Mouse (Mus musculus): ENCODE results near the gene Gtf3c2.
"Not testable (repeated sequence)": the region's sequence is repeated elsewhere in the genome, so short reads cannot be mapped to it uniquely, and the experiment has no call there.

Gene Gtf3c2

GRCm38 (mm10) chr5:31179766-31180630 is at the start of gene Gtf3c2, which contains the start of gene Gm29609:
Gene Gtf3c2, minus strand, starts transcription at chr5:31180144.
Gene Gm29609, minus strand, starts transcription at chr5:31179911.
- peak; percentile 97 for DNase-seq

DNA sequence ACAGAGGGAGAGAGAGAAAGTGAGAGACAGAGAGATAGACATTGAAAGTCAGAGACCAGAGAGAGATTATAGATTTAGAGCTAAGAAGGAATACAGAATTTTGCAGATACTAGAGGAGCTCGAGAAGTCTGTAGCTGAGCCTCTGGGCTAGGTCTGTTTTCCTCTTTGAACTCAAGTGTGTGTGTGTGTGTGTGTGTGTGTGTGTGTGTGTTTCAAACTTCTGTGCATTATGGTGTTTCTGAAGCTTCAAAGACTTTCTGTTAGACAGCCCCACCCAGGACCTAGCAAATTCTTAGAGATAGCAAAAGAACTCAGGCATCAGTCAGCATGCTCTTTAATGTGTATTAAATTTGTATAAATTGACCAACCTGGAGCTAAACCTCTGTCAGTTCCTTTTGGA is 46.7 kb upstream of the Gtf3c2 start:
- no peak for DNase-seq

GRCm38 (mm10) chr5:31222696-31223095 is 42.8 kb upstream of the Gtf3c2 start:
- DNase-seq: no peak

GRCm38 (mm10) chr5:31221304-31221945 is 41.5 kb upstream of the Gtf3c2 start:
- peak; percentile 82 for DNase-seq

- DNase-seq: peak; percentile 99
Observed at GRCm38 (mm10) chr5:31220448-31221303, 40.7 kb upstream of the Gtf3c2 start, which contains the start of gene Ppm1g. Gene Ppm1g, minus strand, starts transcription at chr5:31220687.

DNA sequence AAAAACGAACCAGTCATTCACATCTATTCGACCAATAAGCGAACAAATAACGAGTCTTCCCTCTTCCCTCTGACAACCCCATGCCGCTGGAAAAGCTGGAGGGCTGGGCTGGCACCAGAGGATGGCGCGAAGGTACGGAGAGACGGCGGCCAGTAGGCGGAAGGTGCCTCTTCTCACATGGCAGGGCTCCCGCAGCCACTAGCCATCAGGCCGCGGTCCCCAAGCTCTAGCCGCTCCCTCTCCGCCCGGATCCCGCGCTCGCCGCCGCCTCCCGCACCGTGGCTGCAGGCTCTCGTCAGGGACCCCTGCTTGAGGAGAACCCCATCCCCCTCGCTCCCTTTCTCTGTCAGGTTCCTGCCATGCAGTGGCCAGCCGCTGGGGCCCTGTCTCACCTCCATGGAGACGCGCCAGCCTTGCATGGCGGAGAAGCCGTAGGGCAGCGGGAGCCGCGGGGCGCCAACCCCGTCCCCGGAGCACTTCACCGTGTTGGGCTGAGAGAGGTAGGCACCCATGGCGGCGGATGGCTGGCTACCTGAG is 40.0 kb upstream of the Gtf3c2 start:
- peak; percentile 70 for DNase-seq

GRCm38 (mm10) chr5:31219474-31219873 is 39.5 kb upstream of the Gtf3c2 start:
- no peak for DNase-seq

GRCm38 (mm10) chr5:31219070-31219469 is 39.1 kb upstream of the Gtf3c2 start:
- DNase-seq: peak; percentile 62

- DNase-seq: no peak
Observed at GRCm38 (mm10) chr5:31218294-31218693, 38.4 kb upstream of the Gtf3c2 start.

DNA sequence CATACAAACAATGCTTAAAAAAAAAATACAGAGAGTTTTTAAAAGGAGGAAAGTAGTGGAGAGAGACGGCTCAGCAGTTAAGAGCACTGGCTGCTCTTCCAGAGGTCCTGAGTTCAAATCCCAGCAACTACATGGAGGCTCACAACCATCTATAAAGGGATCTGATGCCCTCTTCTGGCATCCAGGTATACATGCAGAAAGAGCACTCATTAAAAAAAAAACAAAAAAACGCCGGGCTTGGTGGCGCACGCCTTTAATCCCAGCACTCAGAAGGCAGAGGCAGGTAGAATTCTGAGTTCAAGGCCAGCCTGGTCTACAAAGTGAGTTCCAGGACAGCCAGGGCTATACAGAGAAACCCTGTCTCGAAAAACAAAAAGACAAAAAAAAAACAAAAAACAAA is 36.6 kb upstream of the Gtf3c2 start:
- not testable (repeated sequence) for DNase-seq

DNA sequence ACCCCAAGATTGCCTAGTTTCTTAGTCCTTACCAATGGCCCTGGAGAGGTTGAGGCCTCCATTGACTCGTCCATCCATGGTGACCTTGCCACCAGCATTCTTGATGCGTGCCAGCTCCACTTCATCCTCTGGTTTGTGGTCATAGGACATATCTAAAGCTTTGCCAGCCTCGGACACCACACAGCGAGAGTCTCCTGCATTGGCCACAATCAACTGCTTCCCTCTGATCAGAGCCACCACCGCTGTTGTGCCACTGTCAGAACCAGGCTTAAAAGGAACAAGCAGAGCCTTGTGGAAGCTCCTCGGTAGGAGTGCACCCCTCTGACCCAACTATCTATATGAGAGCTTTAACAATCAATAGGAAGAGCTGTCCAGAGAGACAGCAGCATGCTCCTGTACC is 24.5 kb upstream of the Gtf3c2 start:
- DNase-seq: no peak

DNA sequence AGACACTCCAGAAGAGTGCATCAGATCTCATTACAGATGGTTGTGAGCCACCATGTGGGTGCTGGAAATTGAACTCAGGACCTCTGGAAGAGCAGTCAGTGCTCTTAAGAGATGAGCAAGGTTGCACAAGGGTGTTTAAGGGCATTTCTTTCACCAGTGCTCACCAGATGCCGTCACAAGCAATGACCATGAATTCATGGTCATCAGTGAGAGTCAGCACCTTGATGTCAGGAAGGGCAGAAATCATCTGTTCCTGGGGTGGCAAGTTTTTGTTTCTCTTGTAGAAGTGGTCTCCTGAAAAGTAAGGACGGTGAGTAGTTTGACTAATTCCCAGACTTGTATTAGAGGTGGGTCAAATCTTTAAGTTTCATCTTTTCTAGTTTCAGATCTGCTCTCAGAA is 23.9 kb upstream of the Gtf3c2 start:
- no peak for DNase-seq

- no peak for DNase-seq
Observed at GRCm38 (mm10) chr5:31202933-31203332, 23.0 kb upstream of the Gtf3c2 start.

DNA sequence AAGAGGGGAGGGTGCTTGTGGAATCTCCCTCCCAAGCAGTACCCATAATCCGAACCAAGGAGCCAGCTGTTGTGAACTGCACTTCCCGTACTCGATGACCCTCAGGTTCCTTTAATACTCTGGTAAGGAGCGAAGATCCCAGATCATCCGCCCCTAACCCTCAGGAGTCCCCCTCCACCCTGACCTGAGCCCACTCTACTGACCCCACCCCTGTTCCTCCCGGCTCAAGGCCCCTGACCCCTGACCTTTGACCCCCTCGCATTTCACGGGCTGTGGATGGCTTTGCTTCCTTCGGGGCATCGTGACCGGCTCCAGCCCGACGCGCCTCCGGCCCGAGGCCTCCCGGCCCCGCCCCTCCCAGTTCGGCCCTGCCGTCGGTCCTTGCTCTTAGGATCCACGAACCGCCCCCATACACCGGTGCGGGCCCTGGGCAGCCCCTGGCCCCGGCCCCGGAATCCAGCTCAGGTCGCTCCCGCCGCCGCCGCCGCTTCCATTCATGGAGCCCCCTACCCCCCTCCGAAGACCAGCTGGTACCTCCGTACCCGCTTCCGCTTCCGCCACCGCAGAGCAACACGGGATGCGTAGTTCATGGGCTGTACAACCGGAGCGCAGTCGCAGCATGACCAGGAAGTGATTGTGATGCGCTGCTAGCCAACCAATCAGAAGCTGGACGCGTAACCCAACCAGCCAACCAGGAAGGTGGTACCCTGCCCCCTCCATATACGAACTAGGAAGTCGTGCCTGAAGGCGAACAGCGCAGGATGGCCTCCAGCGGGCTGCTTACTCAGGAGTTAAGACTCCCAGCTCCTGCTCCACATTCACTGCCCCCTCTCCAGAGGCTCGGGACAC is 22.0 kb upstream of the Gtf3c2 start, which contains the start of gene Zfp513:
Zfp513 (minus strand) TSS at position 562 of the 849 bp plus-strand sequence.
- DNase-seq: peak; percentile 97

- no peak for DNase-seq
Observed at GRCm38 (mm10) chr5:31201042-31201741, 21.2 kb upstream of the Gtf3c2 start.

DNA sequence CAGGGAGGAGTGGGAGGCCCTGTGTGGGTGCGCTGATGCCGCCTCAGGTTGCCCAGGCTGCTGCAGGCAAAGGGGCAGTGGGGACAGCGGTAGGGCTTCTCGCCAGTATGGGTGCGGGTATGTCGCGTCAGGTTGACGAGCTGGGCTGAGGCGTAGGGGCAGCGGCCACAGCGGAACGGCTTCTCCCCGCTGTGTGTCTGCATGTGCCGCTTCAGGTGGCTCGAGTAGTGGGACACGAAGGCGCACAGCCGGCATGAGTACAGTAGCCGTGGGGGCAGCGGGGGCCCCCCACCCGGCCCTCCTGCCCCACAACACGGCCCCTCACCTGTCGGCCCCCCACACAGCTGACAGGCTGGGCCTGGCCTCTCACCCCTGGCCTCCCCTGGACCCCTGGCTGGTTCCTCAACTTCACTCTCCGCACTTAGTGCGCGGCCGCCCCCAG is 20.4 kb upstream of the Gtf3c2 start:
- DNase-seq: no peak

DNA sequence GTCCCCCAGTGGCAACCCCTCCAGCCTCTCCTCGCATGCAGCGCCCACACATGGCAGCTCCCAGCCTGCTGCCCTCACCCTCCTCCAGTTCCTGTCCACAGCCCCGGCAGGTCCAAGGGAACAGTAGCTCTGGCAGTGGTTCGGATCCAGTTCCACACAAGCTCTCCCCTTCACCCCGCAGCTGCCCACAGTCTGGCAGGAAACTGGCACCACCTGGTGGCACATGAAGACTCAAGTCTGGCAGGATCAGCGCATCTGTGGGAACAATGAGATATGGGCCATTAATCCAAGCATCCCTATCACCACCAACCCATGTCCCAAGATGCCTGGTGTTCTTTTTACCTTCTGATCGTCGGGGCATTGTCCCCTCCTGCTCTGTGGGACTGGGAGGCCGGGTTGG is 19.9 kb upstream of the Gtf3c2 start:
- DNase-seq: no peak

DNA sequence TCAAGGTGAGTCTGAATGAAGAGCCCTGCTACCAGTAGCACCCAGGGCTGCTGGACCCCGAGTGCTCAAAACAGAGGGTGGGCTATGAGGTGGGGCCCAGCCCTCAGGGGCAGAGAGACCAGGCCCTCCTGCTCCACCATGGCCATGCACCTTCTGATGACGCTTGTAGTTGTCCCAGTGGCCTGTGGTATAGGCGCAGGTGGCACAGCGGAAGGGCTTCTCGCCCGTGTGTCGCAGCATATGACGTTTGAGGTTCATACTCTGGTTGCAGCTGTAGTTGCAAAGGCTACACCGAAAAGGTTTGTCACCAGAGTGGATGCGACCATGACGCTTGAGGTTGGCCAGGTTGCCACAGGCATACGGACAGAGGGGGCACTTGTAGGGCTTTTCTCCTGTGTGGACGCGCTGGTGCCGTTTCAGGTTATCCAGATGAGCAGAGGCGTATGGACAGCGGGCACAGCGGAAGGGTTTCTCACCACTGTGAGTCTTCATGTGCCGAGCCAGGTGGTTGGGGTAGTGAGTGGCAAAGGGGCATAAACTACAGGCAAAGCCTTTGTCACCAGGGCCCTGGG is 19.5 kb upstream of the Gtf3c2 start:
- DNase-seq: no peak

DNA sequence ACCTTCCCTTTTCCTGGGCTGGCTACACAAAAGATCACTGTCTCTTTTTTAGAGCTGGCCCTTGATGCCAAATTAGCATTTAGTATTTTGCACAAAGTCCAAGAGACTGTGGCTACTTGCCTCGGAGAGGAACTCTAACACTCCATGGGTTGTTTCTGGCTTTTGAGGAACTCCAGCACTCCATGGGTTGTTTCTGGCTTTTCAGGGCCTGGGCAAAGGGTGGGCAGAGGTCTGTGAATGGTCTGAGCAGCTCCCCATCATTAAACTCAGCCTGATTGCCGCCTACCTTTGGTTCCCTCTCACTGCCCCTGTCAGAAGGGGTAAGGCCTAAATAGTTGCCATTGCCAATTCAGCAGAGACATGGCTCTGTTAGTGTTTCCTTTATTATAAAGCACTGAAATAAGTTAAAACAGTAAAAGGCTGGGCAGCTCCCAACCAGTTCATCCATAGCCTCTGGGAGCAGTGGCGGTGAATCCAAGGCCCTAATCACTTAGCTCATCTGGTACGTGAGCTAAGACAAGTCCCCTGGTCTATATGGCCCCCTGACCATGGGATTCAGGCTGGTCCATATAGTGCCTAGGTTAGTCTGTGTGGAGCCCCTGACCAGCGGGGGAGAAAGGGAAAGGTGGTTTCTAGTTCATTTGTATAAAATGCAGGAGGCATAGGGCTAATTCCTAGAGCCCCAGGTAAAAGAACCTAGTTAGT is 18.8 kb upstream of the Gtf3c2 start:
- DNase-seq: no peak

- no peak for DNase-seq
Observed at GRCm38 (mm10) chr5:31198170-31198569, 18.2 kb upstream of the Gtf3c2 start.

Data from embryo, embryonic 11 days (tissue).